Mouse (Mus musculus) right cerebral cortex, postnatal 4 days (tissue): ENCODE measurements around the gene Nynrin.

Experiments used
- DNase-seq: peaks from one replicate; pipeline ENCODE4 v3.0.0-alpha.2; 2022

Gene Nynrin

GRCm38 (mm10) chr14:55842794-55843193 is 11.0 kb upstream of the Nynrin start:
- no peak for DNase-seq

- DNase-seq, result no peak
Measured at GRCm38 (mm10) chr14:55845506-55846294, 8.1 kb upstream of the Nynrin start.

- no peak for DNase-seq
Measured at GRCm38 (mm10) chr14:55850885-55851284, 2.9 kb upstream of the Nynrin start.

GRCm38 (mm10) chr14:55852646-55853551 is 911 bp upstream of the Nynrin start:
- DNase-seq, result peak; percentile 42

- no peak for DNase-seq
Measured at GRCm38 (mm10) chr14:55854406-55855100, 743 bp downstream of the Nynrin start.

- DNase-seq, result no peak
Measured at GRCm38 (mm10) chr14:55855101-55855561, 1.3 kb downstream of the Nynrin start.

DNA sequence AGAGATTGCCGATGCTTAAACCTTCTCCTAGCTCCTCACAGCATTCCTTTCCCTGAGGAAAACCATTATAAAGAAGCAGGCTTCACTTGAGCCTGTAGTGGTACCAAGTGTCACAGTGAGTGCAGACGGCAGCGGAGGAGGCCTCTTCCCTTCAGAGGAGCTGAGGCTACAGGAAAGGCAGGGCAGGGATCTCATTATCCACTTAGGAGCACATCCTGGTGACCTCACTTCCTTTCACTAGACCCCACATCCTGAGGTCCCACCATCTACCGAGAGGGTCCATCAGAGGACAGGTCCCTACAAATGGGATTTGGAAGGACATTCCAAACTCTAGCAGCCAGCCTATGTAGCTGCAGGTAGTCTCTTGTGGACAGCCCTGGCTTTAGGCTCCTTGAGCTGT is 3.8 kb downstream of the Nynrin start:
- DNase-seq, result no peak

GRCm38 (mm10) chr14:55862186-55862585 is 8.4 kb downstream of the Nynrin start:
- no peak for DNase-seq

DNA sequence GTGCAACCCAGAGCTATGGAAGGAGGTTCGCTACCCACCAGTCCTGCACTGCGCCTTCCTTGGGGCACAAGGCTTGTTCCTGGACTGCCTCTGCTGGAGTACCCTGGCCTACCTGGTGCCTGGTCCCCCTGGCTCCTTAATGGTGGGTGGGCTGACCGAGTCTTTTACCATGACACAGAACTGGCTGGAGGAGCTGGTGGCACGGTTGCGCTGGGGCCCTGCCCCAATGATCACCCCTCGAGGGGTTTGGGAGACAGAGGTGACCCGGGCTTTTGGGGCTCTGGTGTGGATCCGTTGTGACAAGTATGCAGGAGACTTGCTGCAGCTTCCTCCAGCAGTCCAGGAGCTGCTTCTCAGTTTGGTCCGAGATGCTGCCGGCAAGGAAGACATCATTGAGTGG is 9.2 kb downstream of the Nynrin start:
- DNase-seq, result no peak

DNA sequence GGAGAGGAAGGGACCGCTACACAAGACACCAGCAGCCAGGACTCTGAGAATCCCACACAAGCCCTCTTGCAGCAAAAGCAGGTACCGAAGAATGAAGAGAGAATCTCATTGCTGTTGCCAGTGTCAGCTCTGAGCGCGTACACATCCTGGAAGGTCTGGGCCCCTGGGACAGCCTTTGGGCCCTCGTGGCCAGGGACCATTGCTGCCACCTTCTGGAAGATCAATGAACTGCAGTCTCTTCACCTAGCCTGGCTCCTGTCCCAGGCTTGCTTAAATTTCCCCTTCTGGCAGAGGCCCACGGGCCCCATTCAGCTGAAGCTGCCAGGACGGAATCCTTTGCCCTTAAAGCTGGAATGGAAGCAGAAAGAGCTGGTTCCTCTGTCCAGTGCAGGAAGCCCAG is 10.0 kb downstream of the Nynrin start:
- DNase-seq, result peak; percentile 53

DNA sequence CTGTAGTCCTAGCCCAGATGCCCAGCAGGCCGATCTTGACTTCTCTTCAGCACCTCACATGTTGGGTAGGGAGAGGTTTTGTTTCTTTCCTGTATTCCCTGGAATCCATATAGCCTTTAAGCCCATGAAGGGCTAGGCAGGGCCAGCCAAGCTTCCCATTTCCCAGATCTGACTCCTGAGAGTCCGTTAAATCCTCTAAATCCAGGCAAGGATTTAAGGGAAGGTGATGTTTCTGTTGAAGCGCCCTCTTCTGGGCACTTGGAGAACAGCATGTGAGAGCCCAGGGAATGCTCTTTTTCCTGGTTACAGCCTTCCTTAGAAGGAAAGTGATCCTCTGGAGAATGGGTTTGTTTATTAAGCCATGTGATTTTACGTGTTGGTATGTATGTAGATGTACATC is 13.2 kb downstream of the Nynrin start:
- DNase-seq, result peak; percentile 65

DNA sequence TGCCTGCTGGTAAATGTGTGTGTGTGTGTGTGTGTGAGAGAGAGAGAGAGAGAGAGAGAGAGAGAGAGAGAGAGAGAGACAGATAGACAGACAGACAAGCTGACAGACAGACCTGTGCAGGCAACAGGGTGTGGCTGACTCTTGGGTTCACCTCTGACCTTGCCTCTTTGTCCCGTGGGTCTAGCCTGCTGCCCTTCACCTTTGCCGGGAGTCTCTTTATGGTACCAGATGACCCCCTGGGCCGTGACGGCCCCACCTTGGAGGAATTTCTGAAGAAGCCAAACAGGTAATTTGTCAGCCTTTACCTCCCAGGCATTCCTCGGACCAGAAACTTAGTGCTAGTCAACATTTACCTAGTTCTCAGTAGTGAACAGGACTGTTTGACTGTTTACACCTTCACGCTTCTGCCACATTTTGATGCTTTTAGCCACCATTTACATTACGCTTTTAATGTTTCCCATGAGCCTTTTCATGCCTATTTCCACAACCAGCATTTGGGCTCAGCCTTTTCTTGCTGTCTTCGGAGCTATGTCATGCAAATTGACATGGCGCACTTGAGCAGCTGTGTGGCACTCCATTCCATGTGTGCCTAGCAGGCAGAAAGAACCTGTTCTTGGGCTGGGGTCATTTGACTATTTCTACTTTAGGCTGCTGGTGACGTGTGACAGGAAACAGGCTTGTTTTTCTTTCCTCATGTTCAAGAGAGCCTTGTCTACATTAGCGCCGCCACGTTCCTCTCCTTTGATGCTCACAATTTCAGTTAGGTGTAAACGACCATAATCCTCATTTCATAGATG is 14.6 kb downstream of the Nynrin start:
- no peak for DNase-seq

DNA sequence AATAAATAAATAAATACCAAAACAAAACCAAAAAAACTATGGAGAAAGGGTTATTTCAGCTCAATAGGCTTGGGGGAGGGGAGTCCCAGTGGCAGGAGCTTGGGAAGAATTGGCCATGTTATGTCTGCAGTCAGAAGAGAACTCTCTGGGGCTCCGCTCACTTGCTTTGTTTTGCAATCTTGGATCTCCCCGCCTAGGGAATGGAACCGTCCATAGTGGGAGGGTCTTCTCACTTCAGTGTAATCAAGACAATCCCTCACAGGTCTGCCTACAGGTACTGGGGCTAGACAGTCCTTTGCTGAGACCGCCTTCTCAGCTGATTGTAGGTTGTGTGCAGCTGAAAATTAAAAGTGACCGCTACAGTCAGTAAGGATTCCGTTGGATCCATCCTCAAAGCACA is 15.7 kb downstream of the Nynrin start:
- DNase-seq, result no peak

- no peak for DNase-seq
Measured at GRCm38 (mm10) chr14:55872039-55872438, 18.2 kb downstream of the Nynrin start.

DNA sequence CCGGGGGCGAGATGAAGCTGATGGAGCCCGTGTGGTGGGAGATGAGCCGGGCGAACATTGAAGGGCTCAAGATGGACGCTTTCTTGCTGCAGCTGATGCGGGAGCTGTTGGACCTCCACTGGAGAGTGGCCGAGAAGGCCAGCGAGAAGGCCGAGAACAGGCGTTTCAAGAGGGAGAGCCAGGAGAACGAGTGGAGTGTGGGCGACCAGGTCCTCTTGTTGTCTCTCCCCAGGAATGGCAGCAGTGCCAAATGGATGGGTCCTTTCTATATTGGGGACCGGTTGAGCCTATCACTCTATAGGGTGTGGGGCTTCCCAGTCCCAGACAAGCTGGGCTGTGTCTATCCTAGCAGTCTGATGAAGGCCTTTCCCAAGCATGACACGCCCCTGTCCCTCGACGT is 18.7 kb downstream of the Nynrin start:
- DNase-seq, result no peak

DNA sequence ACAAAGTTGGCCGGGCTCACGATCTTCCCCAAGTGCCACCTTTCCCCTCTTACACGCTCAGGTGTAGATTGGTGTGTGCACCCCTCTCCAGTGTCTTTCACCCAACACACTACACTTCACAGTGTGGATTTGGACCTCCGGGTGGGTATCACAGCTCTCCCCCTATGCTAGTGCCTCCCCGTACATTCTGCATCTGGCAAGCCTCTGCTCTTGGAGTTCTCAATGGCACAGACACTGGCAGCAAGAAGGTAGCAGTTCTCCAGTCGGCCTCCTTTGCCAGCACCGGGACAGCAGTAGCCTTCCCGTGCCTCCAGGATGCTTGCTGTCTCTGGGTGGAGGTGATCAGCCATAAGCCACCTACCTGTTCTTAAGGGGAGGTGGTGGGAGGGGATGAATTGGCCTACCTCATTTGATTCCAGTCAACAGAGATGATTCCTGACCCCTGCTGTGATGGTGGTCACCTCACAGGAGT is 19.5 kb downstream of the Nynrin start:
- DNase-seq, result no peak

DNA sequence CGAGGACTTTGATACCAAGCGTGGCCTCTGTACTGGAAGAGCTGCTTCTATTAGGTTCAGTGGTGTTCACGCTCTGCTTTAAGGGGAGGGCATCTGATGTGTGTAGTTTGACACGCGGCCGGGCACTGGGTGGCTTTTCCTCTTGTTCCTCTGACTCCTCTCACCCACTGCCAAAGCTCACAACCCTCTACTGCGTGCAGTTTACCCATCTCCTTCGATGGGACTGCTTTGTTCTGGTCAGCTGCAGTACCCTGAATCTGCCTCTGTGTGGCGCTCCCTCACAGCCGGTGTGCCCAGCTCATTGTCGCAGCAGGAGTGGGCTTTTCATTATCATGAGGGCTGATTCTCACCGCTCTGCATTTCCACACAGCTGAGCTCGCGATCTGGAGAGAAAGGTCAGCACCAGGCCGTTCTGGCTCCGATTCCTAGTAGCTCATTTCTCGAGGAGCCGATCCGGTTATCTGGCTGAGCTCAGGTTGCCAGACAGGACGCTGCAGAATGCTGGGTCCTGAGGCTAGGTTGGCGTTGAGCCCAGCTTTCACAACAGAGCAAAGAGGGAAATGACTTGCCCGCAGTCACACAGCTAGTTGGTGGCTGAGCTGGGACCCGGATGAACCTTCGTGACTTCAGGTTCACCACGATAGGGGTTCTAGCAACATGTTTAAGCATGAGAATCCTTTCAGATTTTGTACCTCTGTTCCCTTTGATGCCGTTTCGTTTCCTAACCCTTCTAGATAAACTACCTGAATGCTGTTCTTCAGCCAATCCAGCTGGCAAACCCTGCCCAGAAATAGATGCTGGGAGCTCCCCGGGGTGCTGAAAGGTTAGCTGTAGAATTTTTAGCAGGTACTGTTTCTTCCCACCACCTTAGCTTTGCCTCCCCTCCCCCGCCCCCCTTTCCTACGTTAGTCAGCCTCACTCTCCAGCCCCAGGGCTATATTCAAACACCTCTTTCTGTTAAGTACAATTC is 20.2 kb downstream of the Nynrin start:
- peak; percentile 78 for DNase-seq

DNA sequence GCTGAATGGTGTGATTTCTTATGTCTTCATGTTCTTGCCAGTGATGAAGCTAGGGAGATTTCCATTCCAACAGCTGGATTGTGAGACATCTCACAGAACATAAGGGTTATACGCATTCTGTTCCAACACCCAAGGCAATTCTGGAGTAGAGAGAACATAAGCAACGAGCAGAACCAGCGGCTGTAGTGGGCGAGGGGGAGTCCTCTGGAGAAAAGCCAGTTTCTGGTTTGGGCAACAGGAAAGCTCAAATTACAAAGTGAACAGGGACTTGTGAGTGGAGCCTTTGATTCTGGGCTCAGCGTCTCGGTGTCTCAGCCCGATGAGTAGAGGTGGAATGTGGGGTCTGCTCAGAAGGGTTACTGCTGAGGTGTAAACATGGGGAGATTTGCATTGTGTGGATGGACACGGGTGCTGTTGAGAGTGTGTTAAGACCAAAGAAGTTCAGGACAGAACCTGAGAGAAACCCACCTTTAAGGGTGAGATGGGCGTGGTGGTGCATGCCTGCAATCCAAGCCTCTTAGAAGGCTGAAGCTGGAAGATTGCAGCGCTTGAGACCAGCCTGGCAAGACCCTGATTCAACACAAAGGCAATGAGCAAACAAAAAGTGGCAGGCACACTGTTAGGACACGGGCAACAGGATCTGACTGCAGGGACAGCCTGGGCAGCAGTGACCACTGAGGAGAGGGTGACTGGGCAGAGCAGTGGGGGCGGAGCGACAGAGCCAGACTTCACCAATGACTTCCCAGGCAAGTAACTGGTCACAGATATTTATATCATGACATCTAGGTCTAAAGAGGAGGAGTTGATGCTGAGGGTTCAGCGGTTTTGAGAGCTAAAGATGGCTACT is 23.9 kb downstream of the Nynrin start:
- no peak for DNase-seq

- DNase-seq, result no peak
Measured at GRCm38 (mm10) chr14:55878316-55878940, 24.6 kb downstream of the Nynrin start.

GRCm38 (mm10) chr14:55879623-55880022 is 25.8 kb downstream of the Nynrin start:
- peak; percentile 82 for DNase-seq
